Mouse (Mus musculus) midbrain, postnatal 0 days (tissue): ENCODE measurements around the gene Fam110a. TPM values are rescaled to one million over a fixed set of nuclear protein-coding genes. Genes with fewer than 3 reads are reported as not detected.
A peak's percentile ranks its signal among the peaks of the same experiment; 100 is the strongest.

ENCODE experiments used
- ATAC-seq: fragments of 200-750 bp; cut with Nextera tagmentation; 2 replicates; pipeline ENCODE4 v1.8.0; 2017; ENCODE audit warnings: moderate number of reproducible peaks, mild to moderate bottlenecking, moderate TSS enrichment, moderate library complexity; ENCODE audit not compliant: low FRiP score
- DNase-seq: peaks from one replicate; pipeline ENCODE4 v3.0.0-alpha.2; 2015; ENCODE audit warnings: low spot score
- H3K27ac ChIP-seq: fragments of 300-500 bp; sonication (generic); 2 replicates; pipeline ENCODE4 v1.5.1; 2014; ENCODE audit warnings: low read depth, mild to moderate bottlenecking, low read length, mixed read lengths
- H3K27me3 ChIP-seq: fragments of 300-500 bp; sonication (generic); 2 replicates; pipeline ENCODE4 v1.6.1; 2014; ENCODE audit warnings: low read length, control low read depth, mixed read lengths; ENCODE audit not compliant: insufficient read depth
- H3K36me3 ChIP-seq: fragments of 300-500 bp; sonication (generic); 2 replicates; pipeline ENCODE4 v1.6.1; 2014; ENCODE audit warnings: low read length, control low read depth, mixed read lengths; ENCODE audit not compliant: insufficient read depth
- H3K4me1 ChIP-seq: fragments of 300-500 bp; sonication (generic); 2 replicates; pipeline ENCODE4 v1.6.1; 2014; ENCODE audit warnings: mild to moderate bottlenecking, control low read depth, antibody characterized with exemption, low read length, mixed read lengths; ENCODE audit not compliant: insufficient read depth
- H3K4me2 ChIP-seq: fragments of 300-500 bp; sonication (generic); 2 replicates; pipeline ENCODE4 v1.6.1; 2014; ENCODE audit warnings: low read depth, mild to moderate bottlenecking, low read length, mixed read lengths; ENCODE audit not compliant: poor library complexity, severe bottlenecking
- H3K4me3 ChIP-seq: fragments of 300-500 bp; sonication (generic); 2 replicates; pipeline ENCODE4 v1.5.1; 2014; ENCODE audit warnings: low read depth, mild to moderate bottlenecking, low read length, moderate library complexity
- H3K9ac ChIP-seq: fragments of 300-500 bp; sonication (generic); replicated peaks from 2 replicates; pipeline ENCODE4 v1.6.1; 2014; ENCODE audit warnings: mild to moderate bottlenecking, low read length, moderate library complexity, mixed read lengths; ENCODE audit not compliant: poor library complexity, severe bottlenecking
- H3K9me3 ChIP-seq: fragments of 300-500 bp; sonication (generic); 2 replicates; pipeline ENCODE4 v1.6.1; 2016; ENCODE audit warnings: low read length, control low read depth
- CTCF ChIP-seq: IDR thresholded peaks from 2 replicates; pipeline ENCODE4 v1.5.1; 2016; ENCODE audit warnings: antibody characterized with exemption, mild to moderate bottlenecking
- WGBS: fragments of 180-500 bp; shearing (Covaris S2); extraction: QIAGEN DNeasy Blood & Tissue Kit; methylation state at CpG from one replicate; pipeline ENCODE4 v1.1.7; 2014; 5-methylcytosine and 5-hydroxymethylcytosine counted together
- polyA plus RNA-seq: library from polyadenylated mRNA; unstranded; fragments of >200 nt; fragmentation: Nextera tagmentation; extraction: Ambion mirVana; gene quantifications from 2 replicates; pipeline ENCODE4 v1.2.1, GENCODE M21; 2015
- total RNA-seq: library from RNA; depleted of rRNA; stranded (reverse); fragments of >200 nt; gene quantifications from 2 replicates; pipeline ENCODE4 v1.2.3, GENCODE M21; 2014

Fam110a gene
- total and polyA plus RNA-seq, 2 experiments from 2014 or later = 28.7 to 36.1 TPM

DNA sequence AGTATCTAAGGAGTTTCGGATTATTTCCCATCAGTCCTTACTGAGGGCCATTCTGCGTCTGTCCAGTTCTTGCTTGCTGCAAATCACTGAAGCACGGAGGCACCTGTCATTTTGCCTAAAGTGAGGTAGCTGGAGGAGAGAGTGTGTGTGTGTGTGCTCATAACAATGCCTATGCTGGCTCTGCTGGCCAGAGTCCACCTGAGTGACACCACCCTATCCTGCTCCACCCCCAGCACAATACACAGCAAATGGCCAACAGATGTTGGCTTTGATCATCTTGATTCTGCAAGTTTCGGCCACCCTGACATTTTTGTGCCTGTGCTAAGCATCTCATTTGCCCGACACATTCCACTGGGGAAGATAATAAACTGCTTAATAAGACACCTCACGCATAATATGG lies 1.5 kb downstream of the Fam110a start:
- no peak for TF ChIP-seq CTCF
- Histone ChIP-seq H3K9ac (no peak overlapping the region), H3K9me3 (no peaks in the 10 kb centered on the region), H3K4me2 (peak overlapping the region; percentile 96; the same call in 1 of the 2 replicates), H3K27me3 (no peaks in the 10 kb centered on the region), H3K36me3 (no peaks in the 10 kb centered on the region), H3K4me1 (peaks cover 15% of the 10 kb centered on the region), H3K27ac (no peak overlapping the region), H3K4me3 (no peak overlapping the region)
- WGBS = 66% methylated on average over 6 of the region's 6 CpGs
- ATAC-seq (no peak), DNase-seq (no peak)

GRCm38 (mm10) chr2:151977689-151978440 lies 2.2 kb downstream of the Fam110a start:
- ATAC-seq (no peak), DNase-seq (no peak)
- no peaks in the 10 kb centered on the region for H3K36me3 ChIP-seq
- WGBS = 83% methylated on average over 4 of the region's 4 CpGs
- H3K4me1 ChIP-seq = peaks cover 15% of the 10 kb centered on the region
- no peak overlapping the region for H3K4me3 ChIP-seq
- no peak for TF ChIP-seq CTCF
- H3K9me3 ChIP-seq = no peaks in the 10 kb centered on the region
- H3K27ac ChIP-seq = no peak overlapping the region
- H3K4me2 ChIP-seq = no peak overlapping the region
- no peak overlapping the region for H3K9ac ChIP-seq
- H3K27me3 ChIP-seq = no peaks in the 10 kb centered on the region

DNA sequence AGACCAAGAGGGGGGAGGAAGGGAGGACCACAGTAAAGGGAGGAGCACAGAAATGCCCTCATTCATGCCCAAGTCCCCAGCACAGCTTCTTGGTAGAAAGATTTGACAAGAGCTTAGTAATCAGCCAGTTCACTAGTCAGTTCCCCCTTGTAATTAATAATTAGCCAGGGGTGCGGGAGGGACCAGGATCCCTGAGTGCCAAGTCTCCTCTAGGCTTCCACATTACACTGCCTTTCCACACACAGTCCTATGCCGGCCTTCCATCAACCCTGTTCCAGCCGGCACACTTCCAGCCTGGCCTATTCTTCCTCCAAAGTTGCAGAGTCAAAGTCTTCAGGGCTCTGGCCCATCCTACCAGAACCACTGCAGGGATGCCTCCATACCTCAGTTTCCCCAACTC lies 4.0 kb downstream of the Fam110a start:
- 90% methylated on average over 3 of the region's 3 CpGs for WGBS
- Histone ChIP-seq H3K9ac (no peak overlapping the region), H3K36me3 (no peaks in the 10 kb centered on the region), H3K27ac (no peak overlapping the region), H3K9me3 (no peaks in the 10 kb centered on the region), H3K4me1 (peaks cover 18% of the 10 kb centered on the region), H3K4me3 (no peak overlapping the region), H3K27me3 (no peaks in the 10 kb centered on the region), H3K4me2 (no peak overlapping the region)
- no peak for DNase-seq
- no peak for TF ChIP-seq CTCF
- no peak for ATAC-seq

GRCm38 (mm10) chr2:151975295-151975694 lies 4.7 kb downstream of the Fam110a start:
- peaks cover 18% of the 10 kb centered on the region for H3K4me1 ChIP-seq
- WGBS = 88% methylated on average over 5 of the region's 5 CpGs
- no peak overlapping the region for H3K4me3 ChIP-seq
- DNase-seq (no peak), ATAC-seq (no peak)
- no peak overlapping the region for H3K4me2 ChIP-seq
- no peaks in the 10 kb centered on the region for H3K27me3 ChIP-seq
- H3K27ac ChIP-seq = no peak overlapping the region
- TF ChIP-seq CTCF = peak; percentile 36; the same call in 1 of the 2 replicates
- H3K9me3 ChIP-seq = no peaks in the 10 kb centered on the region
- H3K36me3 ChIP-seq = no peaks in the 10 kb centered on the region
- no peak overlapping the region for H3K9ac ChIP-seq

DNA sequence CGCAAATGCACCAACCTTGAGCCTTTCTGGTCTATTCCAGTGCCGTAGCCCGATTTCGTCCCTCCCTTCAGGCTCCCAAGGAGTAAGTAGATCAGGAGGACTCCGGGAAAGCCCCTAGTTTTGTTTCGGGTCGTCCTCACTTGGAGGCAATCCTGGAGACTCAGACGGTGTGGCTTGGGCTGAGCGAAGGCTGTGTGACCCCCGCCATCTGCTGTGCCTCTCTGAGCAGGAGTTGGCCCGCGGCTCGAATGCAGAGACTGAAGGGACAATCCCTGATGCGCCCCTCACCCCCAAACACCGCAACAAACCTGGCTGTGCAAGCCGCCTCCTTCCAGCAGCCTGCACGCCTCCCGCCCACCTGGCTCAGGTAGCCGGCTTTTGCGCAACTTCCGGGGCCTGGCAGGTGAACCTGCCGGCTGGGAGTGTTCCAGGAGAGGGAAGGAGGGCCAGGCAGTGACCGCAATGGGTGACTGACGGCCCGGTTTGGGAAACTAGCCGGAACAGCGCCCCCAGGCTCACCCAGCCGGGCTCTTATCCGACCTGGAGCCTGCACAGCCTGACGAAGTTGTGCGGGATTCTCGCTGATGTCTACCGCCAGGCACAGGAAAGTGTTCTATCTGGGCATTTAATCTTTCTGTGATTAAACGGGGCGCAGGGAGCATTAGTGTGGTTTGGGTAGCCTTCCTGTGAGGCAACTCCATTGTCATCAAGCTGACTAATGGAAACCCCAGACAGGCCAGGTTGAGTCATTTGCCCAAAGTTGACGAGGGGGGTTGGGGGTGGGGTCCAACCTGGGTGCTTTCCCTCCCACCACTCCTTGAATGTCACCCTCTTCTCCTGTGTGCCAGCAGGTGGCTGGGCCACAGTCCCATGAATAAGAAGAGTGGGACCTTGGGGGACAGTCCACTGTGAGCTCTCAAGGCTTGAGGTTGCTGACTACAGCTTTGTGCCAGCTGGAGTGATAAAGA lies 6.1 kb downstream of the Fam110a start:
- H3K27ac ChIP-seq = no peak overlapping the region
- WGBS = 7% methylated on average over 36 of the region's 36 CpGs

More for the DNA sequence above, 6.1 kb downstream of the Fam110a start:
- Histone ChIP-seq H3K27me3 (no peaks in the 10 kb centered on the region), H3K36me3 (no peaks in the 10 kb centered on the region), H3K4me1 (peaks cover 17% of the 10 kb centered on the region), H3K4me3 (peak overlapping the region; percentile 25), H3K9me3 (no peaks in the 10 kb centered on the region), H3K4me2 (peak overlapping the region; percentile 45), H3K9ac (peak overlapping the region; percentile 15; the same call in 1 of the 2 replicates)
- TF ChIP-seq CTCF = peak; percentile 32
- 0 out of 2 replicates have a peak, but pooled peaks have one; percentile 2 for ATAC-seq
- no peak for DNase-seq
